Mouse (Mus musculus) small intestine, adult 2 months (tissue): ENCODE results near the gene Ilk. TPM values are rescaled to one million over a fixed set of nuclear protein-coding genes. Genes with fewer than 3 reads are reported as not detected.

Source experiments
- H3K27ac ChIP-seq: fragments of 200-500 bp; 2 replicates; pipeline ENCODE4 v1.5.1; 2012; ENCODE audit warnings: low read depth, low read length, control low read depth, inconsistent platforms; ENCODE audit not compliant: insufficient read depth
- H3K27me3 ChIP-seq: fragments of 200-500 bp; 2 replicates; pipeline ENCODE4 v1.6.1; 2012; ENCODE audit warnings: mild to moderate bottlenecking, moderate library complexity, low read length, inconsistent platforms; ENCODE audit not compliant: control insufficient read depth, insufficient read depth
- H3K36me3 ChIP-seq: fragments of 200-500 bp; 2 replicates; pipeline ENCODE4 v1.6.1; 2012; ENCODE audit warnings: mild to moderate bottlenecking, low read length, control low read depth, inconsistent platforms; ENCODE audit not compliant: control insufficient read depth, insufficient read depth
- H3K4me1 ChIP-seq: fragments of 200-500 bp; 2 replicates; pipeline ENCODE4 v1.6.1; 2012; ENCODE audit warnings: low read length, inconsistent platforms, mixed read lengths; ENCODE audit not compliant: control insufficient read depth, insufficient read depth, insufficient read length
- H3K4me3 ChIP-seq: fragments of 200-500 bp; 2 replicates; pipeline ENCODE4 v1.5.1; 2012; ENCODE audit warnings: low read depth, mild to moderate bottlenecking, control low read depth, inconsistent platforms, low read length, moderate library complexity
- CTCF ChIP-seq: fragments of 200-500 bp; IDR thresholded peaks from 2 replicates; pipeline ENCODE4 v1.5.1; 2012; ENCODE audit warnings: low read depth, mild to moderate bottlenecking, control low read depth, inconsistent platforms, low read length, moderate library complexity, mixed read lengths; ENCODE audit not compliant: insufficient replicate concordance, insufficient read length; ENCODE audit errors: extremely low read depth
- POLR2A ChIP-seq: fragments of 200-500 bp; IDR thresholded peaks from 2 replicates; pipeline ENCODE4 v1.6.1; 2012; ENCODE audit warnings: low read depth, mild to moderate bottlenecking, control low read depth, inconsistent platforms, low read length, moderate library complexity
- WGBS: fragments of 180-500 bp; shearing (Covaris S2); methylation state at CpG from one replicate; pipeline ENCODE4 v1.1.7; 2018; 5-methylcytosine and 5-hydroxymethylcytosine counted together
- polyA plus RNA-seq: library from polyadenylated mRNA; depleted of rRNA; stranded (reverse); fragments of >200 nt; gene quantifications from 2 replicates; pipeline ENCODE4 v1.2.3, GENCODE M21; 2012; rRNA removed

The Ilk gene
- polyA plus RNA-seq: 39.9 and 60.8 TPM in 2 replicates

GRCm38 (mm10) chr7:105736264-105736901 is at the start of gene Ilk:
TSS of gene Ilk (plus strand) at chr7:105736592.
- no peaks in the 10 kb centered on the region; the same call in 1 of the 2 replicates for H3K4me1 ChIP-seq
- H3K27me3 ChIP-seq: no peaks in the 10 kb centered on the region
- H3K4me3 ChIP-seq: peak within 1 kb of the TSS; percentile 98
- H3K27ac ChIP-seq: peak within 1 kb of the TSS; percentile 77
- under 1% methylated on average over 43 of the region's 62 CpGs for WGBS
- TF ChIP-seq POLR2A: no peak
- TF ChIP-seq CTCF: no peak
- H3K36me3 ChIP-seq: peaks cover 30% of the 10 kb centered on the region

- H3K4me1 ChIP-seq: no peaks in the 10 kb centered on the region
- H3K27ac ChIP-seq: no peak overlapping the region
- TF ChIP-seq POLR2A (no peak), CTCF (no peak)
- H3K4me3 ChIP-seq: no peak overlapping the region
- H3K36me3 ChIP-seq: no peaks in the 10 kb centered on the region
- 40% methylated on average over 1 of the region's 1 CpGs for WGBS
- no peaks in the 10 kb centered on the region for H3K27me3 ChIP-seq
These were observed 45.5 kb upstream of the Ilk start for GRCm38 (mm10) chr7:105690875-105691274.

- no peaks in the 10 kb centered on the region for H3K27me3 ChIP-seq
- no peak overlapping the region for H3K4me3 ChIP-seq
- H3K36me3 ChIP-seq: no peaks in the 10 kb centered on the region
- no peak overlapping the region for H3K27ac ChIP-seq
- H3K4me1 ChIP-seq: no peaks in the 10 kb centered on the region
- no peak for TF ChIP-seq CTCF
- TF ChIP-seq POLR2A: no peak
- WGBS: 88% methylated on average over 16 of the region's 16 CpGs
These were observed 33.2 kb upstream of the Ilk start for GRCm38 (mm10) chr7:105703184-105703583.

- Histone ChIP-seq H3K36me3 (no peaks in the 10 kb centered on the region), H3K27me3 (no peaks in the 10 kb centered on the region), H3K4me1 (no peaks in the 10 kb centered on the region), H3K4me3 (no peak overlapping the region), H3K27ac (no peak overlapping the region)
- WGBS: 87% methylated on average over 4 of the region's 4 CpGs
- TF ChIP-seq POLR2A (no peak), CTCF (no peak)
These were observed 32.6 kb upstream of the Ilk start for GRCm38 (mm10) chr7:105703816-105704215.

- 72% methylated on average over 5 of the region's 5 CpGs for WGBS
- Histone ChIP-seq H3K27ac (no peak overlapping the region), H3K36me3 (no peaks in the 10 kb centered on the region), H3K4me1 (no peaks in the 10 kb centered on the region), H3K4me3 (no peak overlapping the region), H3K27me3 (no peaks in the 10 kb centered on the region)
- TF ChIP-seq POLR2A (no peak), CTCF (no peak)
These were observed 27.7 kb upstream of the Ilk start for GRCm38 (mm10) chr7:105708733-105709132.

- WGBS: 68% methylated on average over 3 of the region's 3 CpGs
- no peak overlapping the region for H3K4me3 ChIP-seq
- H3K27ac ChIP-seq: no peak overlapping the region
- no peaks in the 10 kb centered on the region for H3K27me3 ChIP-seq
- TF ChIP-seq POLR2A (no peak), CTCF (no peak)
- no peaks in the 10 kb centered on the region for H3K36me3 ChIP-seq
- no peaks in the 10 kb centered on the region for H3K4me1 ChIP-seq
These were observed 21.0 kb upstream of the Ilk start for GRCm38 (mm10) chr7:105715366-105715765.

- 72% methylated on average over 2 of the region's 2 CpGs for WGBS
- Histone ChIP-seq H3K4me3 (no peak overlapping the region), H3K4me1 (no peaks in the 10 kb centered on the region), H3K27ac (no peak overlapping the region), H3K36me3 (no peaks in the 10 kb centered on the region), H3K27me3 (no peaks in the 10 kb centered on the region)
- TF ChIP-seq POLR2A (no peak), CTCF (no peak)
These were observed 14.5 kb upstream of the Ilk start for GRCm38 (mm10) chr7:105721916-105722315.
